Mouse (Mus musculus) midbrain, embryonic 10.5 days (tissue): ENCODE data around the gene Defb10. TPM values are rescaled to one million over a fixed set of nuclear protein-coding genes. Genes with fewer than 3 reads are reported as not detected.
"Not testable (repeated sequence)": the region's sequence is repeated elsewhere in the genome, so short reads cannot be mapped to it uniquely, and the experiment has no call there.

ENCODE experiments used
- DNase-seq: peaks from one replicate; pipeline ENCODE4 v3.0.0-alpha.2; 2017; ENCODE audit warnings: low spot score
- H3K27ac ChIP-seq: fragments of 300-500 bp; sonication (generic); replicated peaks from 2 replicates; pipeline ENCODE4 v1.5.1; 2016; ENCODE audit warnings: mild to moderate bottlenecking
- H3K27me3 ChIP-seq: fragments of 300-500 bp; sonication (generic); 2 replicates; pipeline ENCODE4 v1.6.1; 2016; ENCODE audit warnings: low read depth, mild to moderate bottlenecking; ENCODE audit not compliant: poor library complexity, severe bottlenecking
- H3K36me3 ChIP-seq: fragments of 300-500 bp; sonication (generic); 2 replicates; pipeline ENCODE4 v1.6.1; 2016; ENCODE audit warnings: mild to moderate bottlenecking, moderate library complexity
- H3K4me1 ChIP-seq: fragments of 300-500 bp; sonication (generic); 2 replicates; pipeline ENCODE4 v1.6.1; 2016
- H3K4me3 ChIP-seq: fragments of 300-500 bp; sonication (generic); 2 replicates; pipeline ENCODE4 v1.5.1; 2016; ENCODE audit warnings: mild to moderate bottlenecking, moderate library complexity
- H3K9me3 ChIP-seq: fragments of 300-500 bp; sonication (generic); replicated peaks from 2 replicates; pipeline ENCODE4 v1.6.1; 2016; ENCODE audit warnings: mild to moderate bottlenecking
- WGBS: fragments of 180-500 bp; shearing (Covaris S2); methylation state at CpG from one replicate; pipeline ENCODE4 v1.1.7; 2016; 5-methylcytosine and 5-hydroxymethylcytosine counted together
- polyA plus RNA-seq: library from polyadenylated mRNA; unstranded; fragments of >200 nt; fragmentation: Nextera tagmentation; extraction: Ambion mirVana; gene quantifications from 2 replicates; pipeline ENCODE4 v1.2.1, GENCODE M21; 2016

Defb10 gene
- polyA plus RNA-seq: not detected in 2 replicates

GRCm38 (mm10) chr8:21858586-21858985 is at the start of gene Defb10:
Defb10 (plus strand) TSS chr8:21858901.
- DNase-seq, H3K4me1 ChIP-seq, H3K27ac ChIP-seq, H3K9me3 ChIP-seq, H3K36me3 ChIP-seq, H3K4me3 ChIP-seq, H3K27me3 ChIP-seq: not testable (repeated sequence)
- WGBS: 30% methylated on average over 1 of the region's 1 CpGs

GRCm38 (mm10) chr8:21885321-21885720 is 26.6 kb downstream of the Defb10 start, which contains the start of gene Defb9:
Defb9 (minus strand) TSS chr8:21885421.
- H3K36me3 ChIP-seq, H3K9me3 ChIP-seq, H3K27ac ChIP-seq, DNase-seq, H3K4me3 ChIP-seq, H3K27me3 ChIP-seq, H3K4me1 ChIP-seq: not testable (repeated sequence)

GRCm38 (mm10) chr8:21906290-21906689 is 47.6 kb downstream of the Defb10 start, which contains the start of gene Defb11:
Defb11 (minus strand) TSS chr8:21906412.
- not testable (repeated sequence) for H3K36me3 ChIP-seq, H3K27ac ChIP-seq, H3K9me3 ChIP-seq, H3K27me3 ChIP-seq, H3K4me3 ChIP-seq, H3K4me1 ChIP-seq, DNase-seq

Other genes starting within 250 kb of the Defb10 start
- gene Defa26, start 240.7 kb upstream of the Defb10 start, polyA plus RNA-seq: not detected in 2 replicates
- gene Defa17, start 203.1 kb upstream of the Defb10 start, polyA plus RNA-seq: not detected in 2 replicates
- not detected in 2 replicates for gene Defa34, start 193.1 kb upstream of the Defb10 start, polyA plus RNA-seq
- gene AY761184, start 155.3 kb upstream of the Defb10 start, polyA plus RNA-seq: not detected in 2 replicates
- not detected in 2 replicates for gene Defa24, start 124.4 kb upstream of the Defb10 start, polyA plus RNA-seq
- gene Defb50, start 35.4 kb upstream of the Defb10 start, polyA plus RNA-seq: not detected in 2 replicates
- gene Defb2, start 19.0 kb upstream of the Defb10 start, polyA plus RNA-seq: not detected in 2 replicates
- gene Defb9, start 26.5 kb downstream of the Defb10 start, polyA plus RNA-seq: not detected in 2 replicates
- not detected in 2 replicates for gene Defb11, start 47.5 kb downstream of the Defb10 start, polyA plus RNA-seq
- gene Defb15, start 73.8 kb downstream of the Defb10 start, polyA plus RNA-seq: not detected in 2 replicates
- gene Defb35, start 79.5 kb downstream of the Defb10 start, polyA plus RNA-seq: not detected in 2 replicates
- not detected in 2 replicates for gene Defb13, start 87.9 kb downstream of the Defb10 start, polyA plus RNA-seq
- gene Fam90a1a, start 99.8 kb downstream of the Defb10 start, polyA plus RNA-seq: not detected in 2 replicates
- gene Ccdc70, start 110.9 kb downstream of the Defb10 start, polyA plus RNA-seq: not detected in 2 replicates
- 2.4 and 2.6 TPM in 2 replicates for gene Atp7b, start 201.4 kb downstream of the Defb10 start, polyA plus RNA-seq
- 39.4 and 41.0 TPM in 2 replicates for gene Alg11, start 201.8 kb downstream of the Defb10 start, polyA plus RNA-seq